Mouse (Mus musculus): ENCODE measurements around the gene Fosb. TPM values are rescaled to one million over a fixed set of nuclear protein-coding genes. Genes with fewer than 3 reads are reported as not detected.

The Fosb gene
- total and polyA plus RNA-seq, 2 experiments from 2014 or later: 0.36 to 5.1 TPM

- H3K4me3 ChIP-seq (ENCODE audit: low read depth, low read length): no peak overlapping the region
- 94% methylated on average over 8 of the region's 8 CpGs for WGBS
- no peaks in the 10 kb centered on the region for H3K9me3 ChIP-seq (ENCODE audit: low read length)
- no peak overlapping the region for H3K4me2 ChIP-seq (ENCODE audit: low read depth)
- no peak overlapping the region for H3K9ac ChIP-seq
- TF ChIP-seq CTCF (IDR thresholded peaks at IDR 0.05; ENCODE audit: low read depth): no peak
- peaks cover 7% of the 10 kb centered on the region; the same call in 1 of the 2 replicates for H3K4me1 ChIP-seq (ENCODE audit: insufficient read depth)
- H3K36me3 ChIP-seq (ENCODE audit: insufficient read depth): peaks cover 45% of the 10 kb centered on the region
- DNase-seq (no peak), ATAC-seq (no peak)
- H3K27me3 ChIP-seq (ENCODE audit: insufficient read depth, low read length): no peaks in the 10 kb centered on the region
- H3K27ac ChIP-seq (ENCODE audit: low read depth, low read length): no peak overlapping the region
Measured at GRCm38 (mm10) chr7:19350221-19350620, 40.4 kb upstream of the Fosb start.

GRCm38 (mm10) chr7:19349188-19349915, 39.5 kb upstream of the Fosb start:
- no peak overlapping the region for H3K9ac ChIP-seq
- no peaks in the 10 kb centered on the region for H3K9me3 ChIP-seq (ENCODE audit: low read length)
- 91% methylated on average over 13 of the region's 13 CpGs for WGBS
- DNase-seq (no peak), ATAC-seq (no peak)
- H3K4me1 ChIP-seq (ENCODE audit: insufficient read depth): peaks cover 11% of the 10 kb centered on the region
- no peak overlapping the region for H3K4me3 ChIP-seq (ENCODE audit: low read depth, low read length)
- H3K4me2 ChIP-seq (ENCODE audit: low read depth): no peak overlapping the region
- peaks cover 39% of the 10 kb centered on the region for H3K36me3 ChIP-seq (ENCODE audit: insufficient read depth)
- H3K27me3 ChIP-seq (ENCODE audit: insufficient read depth, low read length): no peaks in the 10 kb centered on the region
- no peak overlapping the region for H3K27ac ChIP-seq (ENCODE audit: low read depth, low read length)
- TF ChIP-seq CTCF (IDR thresholded peaks at IDR 0.05; ENCODE audit: low read depth): no peak

- Histone ChIP-seq H3K9ac (peak overlapping the region; percentile 79), H3K4me2 (ENCODE audit: low read depth) (peak overlapping the region; percentile 81), H3K4me3 (ENCODE audit: low read depth, low read length) (peak overlapping the region; percentile 73), H3K4me1 (ENCODE audit: insufficient read depth) (peaks cover 19% of the 10 kb centered on the region), H3K36me3 (ENCODE audit: insufficient read depth) (peaks cover 19% of the 10 kb centered on the region), H3K9me3 (ENCODE audit: low read length) (no peaks in the 10 kb centered on the region), H3K27me3 (ENCODE audit: insufficient read depth, low read length) (no peaks in the 10 kb centered on the region), H3K27ac (ENCODE audit: low read depth, low read length) (peak overlapping the region; percentile 89)
- ATAC-seq (peak; percentile 95), DNase-seq (peak; percentile 96)
- WGBS: 2% methylated on average over 31 of the region's 31 CpGs
- TF ChIP-seq CTCF (IDR thresholded peaks at IDR 0.05; ENCODE audit: low read depth): no peak
Measured at GRCm38 (mm10) chr7:19344938-19345471, 35.2 kb upstream of the Fosb start.

DNA sequence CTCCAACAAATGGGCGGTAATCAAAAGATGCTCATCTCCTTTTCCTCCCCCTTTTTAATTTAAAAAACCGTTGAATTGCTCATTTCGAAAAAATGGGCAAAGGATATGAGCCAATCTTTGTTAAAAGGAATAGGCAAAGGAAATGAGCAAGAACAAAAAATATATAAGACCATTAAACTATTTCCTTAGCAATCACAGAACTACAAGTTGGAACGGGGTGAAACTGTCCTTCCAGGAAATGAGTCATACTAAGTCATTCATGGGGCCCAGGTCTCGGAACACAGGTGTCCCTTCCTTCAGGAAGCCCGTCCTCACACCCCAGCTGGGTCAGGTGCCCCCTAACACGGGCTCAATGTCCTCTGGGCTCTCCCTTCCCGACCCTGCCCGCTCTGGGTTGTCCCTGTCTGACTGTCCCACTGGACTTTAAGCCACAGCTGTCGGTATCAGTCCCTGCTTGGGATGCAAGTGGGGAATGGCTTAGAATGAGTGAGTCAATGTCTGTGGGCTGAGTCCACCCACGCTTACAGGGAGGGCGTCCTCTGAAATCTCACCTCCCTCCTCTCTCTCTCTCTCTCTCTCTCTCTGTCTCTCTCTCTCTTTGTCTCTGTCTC, 34.5 kb upstream of the Fosb start, which contains the start of gene Ercc1:
Ercc1 (plus strand) TSS at position 542 of the 611 bp plus-strand sequence.
- Histone ChIP-seq H3K9ac (peak within 1 kb of the TSS; percentile 79), H3K27me3 (ENCODE audit: insufficient read depth, low read length) (no peaks in the 10 kb centered on the region), H3K4me3 (ENCODE audit: low read depth, low read length) (peak within 1 kb of the TSS; percentile 73), H3K4me2 (ENCODE audit: low read depth) (peak within 1 kb of the TSS; percentile 81), H3K27ac (ENCODE audit: low read depth, low read length) (peak within 1 kb of the TSS; percentile 89), H3K36me3 (ENCODE audit: insufficient read depth) (peaks cover 16% of the 10 kb centered on the region), H3K9me3 (ENCODE audit: low read length) (no peaks in the 10 kb centered on the region), H3K4me1 (ENCODE audit: insufficient read depth) (peaks cover 19% of the 10 kb centered on the region)
- DNase-seq (no peak), ATAC-seq (no peak; the same call in 1 of the 2 replicates)
- WGBS: 27% methylated on average over 12 of the region's 12 CpGs
- TF ChIP-seq CTCF (IDR thresholded peaks at IDR 0.05; ENCODE audit: low read depth): no peak

DNA sequence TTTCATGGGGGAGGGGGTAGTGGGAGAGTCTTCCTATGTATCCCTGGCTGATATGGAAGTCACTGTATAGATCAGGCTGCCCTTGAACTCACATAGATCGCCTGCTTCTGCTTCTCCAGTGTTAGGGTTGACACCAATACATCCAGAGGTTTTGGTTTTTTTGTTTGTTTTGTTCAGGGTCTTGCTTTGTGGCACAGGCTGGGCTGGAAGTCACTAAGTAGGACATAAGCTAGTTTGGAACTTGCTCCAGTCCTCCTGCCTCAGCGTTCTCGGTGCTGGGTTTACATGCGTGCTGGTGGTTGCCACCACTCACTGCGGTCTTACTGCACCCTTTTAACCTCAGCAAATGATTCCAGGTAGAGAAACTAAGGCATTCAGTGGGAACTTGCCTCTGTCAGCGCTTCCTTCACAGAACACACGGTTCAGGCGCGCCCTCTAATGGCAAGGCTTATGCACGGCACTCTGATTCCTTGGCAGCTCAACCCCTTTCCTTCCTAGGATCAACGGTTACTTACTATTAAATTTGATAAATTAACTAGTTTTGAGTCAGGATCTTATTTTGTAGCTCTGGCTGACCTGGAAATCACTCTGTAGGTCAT, 33.5 kb upstream of the Fosb start:
- Histone ChIP-seq H3K27ac (ENCODE audit: low read depth, low read length) (no peak overlapping the region), H3K9ac (no peak overlapping the region), H3K9me3 (ENCODE audit: low read length) (no peaks in the 10 kb centered on the region), H3K4me3 (ENCODE audit: low read depth, low read length) (no peak overlapping the region), H3K4me2 (ENCODE audit: low read depth) (peak overlapping the region; percentile 94; the same call in 1 of the 2 replicates), H3K36me3 (ENCODE audit: insufficient read depth) (peaks cover 7% of the 10 kb centered on the region; the same call in 1 of the 2 replicates), H3K27me3 (ENCODE audit: insufficient read depth, low read length) (no peaks in the 10 kb centered on the region), H3K4me1 (ENCODE audit: insufficient read depth) (peaks cover 19% of the 10 kb centered on the region)
- WGBS: under 1% methylated on average over 11 of the region's 11 CpGs
- DNase-seq (peak; percentile 84), ATAC-seq (no peak)
- TF ChIP-seq CTCF (IDR thresholded peaks at IDR 0.05; ENCODE audit: low read depth): peak; percentile 86

DNA sequence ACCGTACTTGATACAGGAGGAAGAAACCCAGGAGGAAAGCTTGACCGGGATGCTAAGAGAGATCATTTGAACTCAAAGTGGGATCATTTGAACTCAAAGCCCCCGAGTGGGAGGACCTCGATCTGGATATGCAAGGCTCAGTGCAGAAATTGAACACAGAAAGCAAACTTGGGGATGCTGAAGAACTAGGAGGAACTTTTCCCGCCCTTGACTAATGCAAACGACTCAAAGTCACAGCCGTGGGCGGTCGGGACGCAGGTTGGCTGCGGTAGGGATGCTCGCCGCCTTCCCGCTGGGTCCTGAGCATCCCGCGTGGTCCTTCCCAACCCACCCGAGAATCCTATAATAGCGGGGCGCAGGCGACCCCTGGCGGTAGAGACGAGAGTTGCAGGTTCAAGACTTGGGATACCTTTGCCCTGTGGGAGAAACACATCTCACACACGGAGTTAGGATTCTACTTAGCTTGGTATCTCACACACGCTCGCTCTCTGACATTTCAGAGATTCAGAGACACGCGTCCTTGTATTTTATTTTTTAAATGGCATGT, 32.7 kb upstream of the Fosb start:
- ATAC-seq (peak; percentile 32), DNase-seq (peak; percentile 92)
- Histone ChIP-seq H3K9me3 (ENCODE audit: low read length) (no peaks in the 10 kb centered on the region), H3K27ac (ENCODE audit: low read depth, low read length) (no peak overlapping the region), H3K4me1 (ENCODE audit: insufficient read depth) (peaks cover 19% of the 10 kb centered on the region), H3K9ac (peak overlapping the region; percentile 41), H3K27me3 (ENCODE audit: insufficient read depth, low read length) (no peaks in the 10 kb centered on the region), H3K4me2 (ENCODE audit: low read depth) (peak overlapping the region; percentile 94), H3K36me3 (ENCODE audit: insufficient read depth) (no peaks in the 10 kb centered on the region), H3K4me3 (ENCODE audit: low read depth, low read length) (peak overlapping the region; percentile 41)
- WGBS: under 1% methylated on average over 27 of the region's 27 CpGs
- TF ChIP-seq CTCF (IDR thresholded peaks at IDR 0.05; ENCODE audit: low read depth): peak; percentile 98

Data from forebrain, postnatal 0 days (tissue).